Mouse (Mus musculus) sigmoid colon, adult 10 weeks (tissue): ENCODE measurements around the gene Arl2bp. TPM values are rescaled to one million over a fixed set of nuclear protein-coding genes. Genes with fewer than 3 reads are reported as not detected.

Experiments
- polyA plus RNA-seq: library from polyadenylated mRNA; stranded (reverse); fragments of 350-450 nt; fragmentation: Illumina TruSeq; extraction: RNeasy Lipid Tissue Mini Kit (QIAGEN cat#74804); gene quantifications from one replicate; pipeline ENCODE4 v1.2.3, GENCODE M21; 2014; ENCODE audit warnings: low read depth, low replicate concordance

Gene Arl2bp
- polyA plus RNA-seq: 245 TPM

GRCm38 (mm10) chr8:94666456-94667308 lies at the start of gene Arl2bp:
TSS of gene Arl2bp (plus strand) at chr8:94666600.

GRCm38 (mm10) chr8:94695994-94696384 lies 29.6 kb downstream of the Arl2bp start, which contains the start of gene Pllp:
TSS of gene Pllp (minus strand) at chr8:94696278.

Other genes with a start within 250 kb of the Arl2bp start
- gene Nlrc5, start 232.2 kb upstream of the Arl2bp start, polyA plus RNA-seq: 11.2 TPM
- gene Cpne2, start 133.6 kb upstream of the Arl2bp start, polyA plus RNA-seq: 14.5 TPM
- 53.1 TPM for gene Rspry1, start 64.7 kb upstream of the Arl2bp start, polyA plus RNA-seq
- gene Fam192a, start 64.6 kb upstream of the Arl2bp start, polyA plus RNA-seq: 65.7 TPM
- gene Pllp, start 29.7 kb downstream of the Arl2bp start, polyA plus RNA-seq: 18.7 TPM
- gene Ccl22, start 79.0 kb downstream of the Arl2bp start, polyA plus RNA-seq: 2.3 TPM
- gene Cx3cl1, start 105.4 kb downstream of the Arl2bp start, polyA plus RNA-seq: 5.1 TPM
- gene Ccl17, start 143.9 kb downstream of the Arl2bp start, polyA plus RNA-seq: not detected
- 19.1 TPM for gene Coq9, start 171.7 kb downstream of the Arl2bp start, polyA plus RNA-seq
- gene Ciapin1, start 171.8 kb downstream of the Arl2bp start, polyA plus RNA-seq: 6.3 TPM
- gene Polr2c, start 190.8 kb downstream of the Arl2bp start, polyA plus RNA-seq: 4.5 TPM
- gene Dok4, start 209.7 kb downstream of the Arl2bp start, polyA plus RNA-seq: 13.7 TPM